Mouse (Mus musculus) lung, postnatal 36 days (tissue): ENCODE measurements at regions not wholly inside any gene's neighbourhood (a gene's known extent, or its start where the extent isn't known, plus 50 kb on each side); places are given as distances from the start of the nearest gene placed in this dataset.
"Not testable (repeated sequence)": the region's sequence is repeated elsewhere in the genome, so short reads cannot be mapped to it uniquely, and the experiment has no call there.

Experiments
- DNase-seq: peaks from one replicate; pipeline ENCODE4 v3.0.0; 2022; ENCODE audit warnings: mixed read lengths

- DNase-seq, result no peak
Observed at GRCm38 (mm10) chr13:72282764-72283163, 319.2 kb upstream of the Irx1 start.

- DNase-seq, result no peak
Observed at GRCm38 (mm10) chr13:72283701-72284100, 320.2 kb upstream of the Irx1 start.

- no peak for DNase-seq
Observed at GRCm38 (mm10) chr13:72286301-72286700, 322.8 kb upstream of the Irx1 start.

GRCm38 (mm10) chr13:72288381-72289092, 325.0 kb upstream of the Irx1 start:
- no peak for DNase-seq

GRCm38 (mm10) chr13:72289093-72289501, 325.6 kb upstream of the Irx1 start:
- DNase-seq, result no peak

- DNase-seq, result peak; percentile 34
Observed at GRCm38 (mm10) chr13:72292361-72292760, 328.8 kb upstream of the Irx1 start.

- no peak for DNase-seq
Observed at GRCm38 (mm10) chr13:72293059-72293694, 329.7 kb upstream of the Irx1 start.

GRCm38 (mm10) chr13:72298264-72298870, 330.3 kb upstream of the Irx2 start:
- DNase-seq, result no peak

- DNase-seq, result no peak
Observed at GRCm38 (mm10) chr13:72299660-72300059, 329.0 kb upstream of the Irx2 start.

GRCm38 (mm10) chr13:72301114-72301513, 327.5 kb upstream of the Irx2 start:
- peak; percentile 21 for DNase-seq

GRCm38 (mm10) chr13:72301841-72302240, 326.8 kb upstream of the Irx2 start:
- DNase-seq, result peak; percentile 35

- DNase-seq, result no peak
Observed at GRCm38 (mm10) chr13:72302436-72303125, 326.0 kb upstream of the Irx2 start.

- DNase-seq, result no peak
Observed at GRCm38 (mm10) chr13:72303126-72303760, 325.4 kb upstream of the Irx2 start.

GRCm38 (mm10) chr13:72324041-72324690, 304.5 kb upstream of the Irx2 start:
- peak; percentile 50 for DNase-seq

GRCm38 (mm10) chr13:72326201-72326600, 302.4 kb upstream of the Irx2 start:
- DNase-seq, result not testable (repeated sequence)

GRCm38 (mm10) chr13:72345647-72346133, 282.9 kb upstream of the Irx2 start:
- DNase-seq, result no peak

GRCm38 (mm10) chr13:72346207-72346943, 282.2 kb upstream of the Irx2 start:
- DNase-seq, result no peak

- DNase-seq, result no peak
Observed at GRCm38 (mm10) chr13:72346944-72347586, 281.6 kb upstream of the Irx2 start.

GRCm38 (mm10) chr13:72352641-72353181, 275.9 kb upstream of the Irx2 start:
- peak; percentile 51 for DNase-seq

GRCm38 (mm10) chr13:72355297-72355696, 273.3 kb upstream of the Irx2 start:
- DNase-seq, result no peak

GRCm38 (mm10) chr13:72355821-72356220, 272.8 kb upstream of the Irx2 start:
- DNase-seq, result no peak
